Mouse (Mus musculus) MEL (cell line): ENCODE measurements at regions not wholly inside any gene's neighbourhood (a gene's known extent, or its start where the extent isn't known, plus 50 kb on each side); places are given as distances from the start of the nearest gene placed in this dataset.

Experiments
- BHLHE40 ChIP-seq: IDR thresholded peaks from 2 replicates; pipeline ENCODE4 v1.6.1; 2012; ENCODE audit warnings: low read depth, mild to moderate bottlenecking, inconsistent platforms, low read length, improper control_type of control experiment, borderline replicate concordance
- CTCF ChIP-seq, 3 experiments: IDR thresholded peaks in 2 of 3; conservative IDR thresholded peaks in 1 of 3; 2 replicates each; pipeline ENCODE4 v1.5.1; 2011 to 2012; ENCODE audit warnings: low read length in 3 of 3, low read depth in 2 of 3, mild to moderate bottlenecking in 2 of 3, improper control_type of control experiment in 1 of 3, inconsistent platforms in 1 of 3, mixed read lengths in 1 of 3, moderate library complexity in 1 of 3; ENCODE audit not compliant: control insufficient read depth in 1 of 3, insufficient read depth in 1 of 3, poor library complexity in 1 of 3, severe bottlenecking in 1 of 3
- MYB ChIP-seq: IDR thresholded peaks from 2 replicates; pipeline ENCODE4 v1.6.1; 2011; ENCODE audit warnings: mild to moderate bottlenecking, low read depth, low read length, improper control_type of control experiment
- POLR2A ChIP-seq, 2 experiments: IDR thresholded peaks; 2 replicates each; pipeline ENCODE4 v1.6.1; 2011 to 2012; ENCODE audit warnings: low read length in 2 of 2, mild to moderate bottlenecking in 2 of 2, control low read depth in 1 of 2, improper control_type of control experiment in 1 of 2, low read depth in 1 of 2, moderate library complexity in 1 of 2; ENCODE audit not compliant: control insufficient read depth in 1 of 2, insufficient read depth in 1 of 2, poor library complexity in 1 of 2
- TBP ChIP-seq: IDR thresholded peaks from 2 replicates; pipeline ENCODE4 v1.8.0; 2011; ENCODE audit warnings: low read depth, low read length, improper control_type of control experiment

DNA sequence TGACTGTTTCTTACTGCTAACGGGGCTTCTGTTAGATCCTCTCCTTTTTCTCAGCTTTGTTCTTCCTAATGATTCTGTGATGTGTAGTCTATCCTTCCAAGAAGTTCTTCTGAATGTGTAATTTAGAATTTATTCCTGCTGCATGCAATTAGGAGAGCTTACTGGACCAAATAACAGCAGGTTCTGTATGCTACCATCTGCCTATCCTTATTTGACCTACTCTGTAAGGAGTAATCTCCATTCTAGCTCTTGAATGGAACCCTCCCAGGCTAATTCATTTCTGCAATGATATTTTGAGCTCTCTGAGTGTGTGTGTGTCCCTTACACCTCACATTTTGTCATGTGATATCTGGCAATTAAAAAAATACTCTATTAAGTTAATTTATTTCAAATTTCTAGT is 201.9 kb upstream of the Got2 start:
- TF ChIP-seq CTCF (IDR thresholded peaks at IDR 0.05 in 2 of 3, conservative IDR thresholded peaks at IDR 0.05 in 1 of 3; ENCODE audit: control insufficient read depth in 1 of 3, insufficient read depth in 1 of 3, low read depth in 2 of 3, low read length in 3 of 3, poor library complexity in 1 of 3, severe bottlenecking in 1 of 3): no peak
- no peak for TF ChIP-seq BHLHE40
- TF ChIP-seq TBP: no peak
- TF ChIP-seq POLR2A (IDR thresholded peaks at IDR 0.05; ENCODE audit: control insufficient read depth in 1 of 2, insufficient read depth in 1 of 2, low read depth in 1 of 2, low read length in 2 of 2, poor library complexity in 1 of 2): no peak
- TF ChIP-seq MYB: no peak
